Mouse (Mus musculus): ENCODE measurements around the gene Vmp1. TPM values are rescaled to one million over a fixed set of nuclear protein-coding genes. Genes with fewer than 3 reads are reported as not detected.

Gene Vmp1
- polyA plus RNA-seq, 1 experiment from 2014 or later = 93.0 TPM

DNA sequence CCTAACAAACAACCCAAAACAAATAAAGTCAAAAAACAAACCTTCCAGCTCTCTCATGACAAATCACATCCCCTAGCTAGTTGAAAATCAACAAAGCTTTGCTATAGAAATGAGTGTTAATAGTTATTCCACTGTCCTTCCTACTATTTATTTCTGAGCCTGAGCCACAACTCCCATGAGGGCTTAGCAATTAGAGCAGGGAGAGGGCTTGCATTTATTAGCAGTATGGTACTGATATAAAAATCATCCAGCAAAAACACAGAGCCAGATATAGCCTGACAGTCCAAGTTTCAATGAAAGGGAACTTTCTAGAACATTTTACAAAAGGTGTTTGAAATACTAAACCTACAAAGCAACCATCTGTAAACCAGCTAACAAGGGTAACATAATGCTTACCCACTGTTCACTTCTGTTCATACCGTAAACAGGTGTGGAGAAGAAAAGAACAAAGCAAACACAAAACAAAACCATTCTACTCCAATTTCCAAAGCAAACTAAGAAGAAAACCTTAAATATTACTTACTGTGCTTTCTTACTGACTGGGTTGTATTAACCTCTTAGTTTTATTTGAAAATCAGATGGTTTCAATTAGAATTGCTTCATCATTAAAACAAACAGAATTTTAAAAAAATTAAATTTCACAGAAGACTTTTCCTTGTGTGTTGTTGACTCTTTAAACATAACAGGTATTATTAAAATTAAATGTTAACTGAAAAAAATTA lies 61.3 kb downstream of the Vmp1 start:
- H3K9me3 ChIP-seq = no peaks in the 10 kb centered on the region
- H3K4me1 ChIP-seq = no peaks in the 10 kb centered on the region
- no peaks in the 10 kb centered on the region for H3K27me3 ChIP-seq (ENCODE audit: poor library complexity, severe bottlenecking)
- WGBS = 96% methylated on average over 1 of the region's 1 CpGs
- no peak overlapping the region for H3K4me3 ChIP-seq
- H3K27ac ChIP-seq = no peak overlapping the region
- no peak for DNase-seq (ENCODE audit: extremely low spot score, low spot score)
- no peaks in the 10 kb centered on the region for H3K36me3 ChIP-seq (replicated peaks)

GRCm38 (mm10) chr11:86621139-86621538 lies 62.5 kb downstream of the Vmp1 start:
- Histone ChIP-seq H3K4me3 (no peak overlapping the region), H3K27ac (no peak overlapping the region), H3K4me1 (no peaks in the 10 kb centered on the region), H3K36me3 (replicated peaks) (peaks cover 2% of the 10 kb centered on the region; the same call in 1 of the 2 replicates), H3K9me3 (no peaks in the 10 kb centered on the region), H3K27me3 (ENCODE audit: poor library complexity, severe bottlenecking) (no peaks in the 10 kb centered on the region)
- 96% methylated on average over 13 of the region's 13 CpGs for WGBS
- DNase-seq (ENCODE audit: extremely low spot score, low spot score) = no peak

GRCm38 (mm10) chr11:86618548-86619335 lies 64.9 kb downstream of the Vmp1 start:
- Histone ChIP-seq H3K27ac (no peak overlapping the region), H3K4me1 (no peaks in the 10 kb centered on the region)
- 88% methylated on average over 2 of the region's 2 CpGs for WGBS

DNA sequence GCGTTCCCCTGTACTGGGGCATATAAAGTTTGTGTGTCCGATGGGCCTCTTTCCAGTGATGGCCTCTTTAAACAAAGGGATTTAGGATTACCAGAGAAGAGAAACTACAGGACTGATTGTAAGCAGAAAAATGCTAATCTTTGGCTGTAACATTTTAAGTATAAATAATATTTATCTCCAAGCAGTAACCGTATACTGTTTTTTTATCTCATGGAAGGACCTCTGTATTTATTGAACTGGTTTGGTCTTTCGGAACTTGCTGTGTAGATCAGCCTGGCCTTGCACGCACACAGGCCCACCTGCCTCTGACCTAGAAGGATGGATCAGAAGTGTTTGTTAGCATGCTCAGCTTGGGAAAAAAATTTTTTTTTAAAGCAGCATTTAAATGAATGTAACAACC lies 69.0 kb downstream of the Vmp1 start:
- H3K36me3 ChIP-seq (replicated peaks) = peaks cover 12% of the 10 kb centered on the region
- no peak overlapping the region for H3K4me3 ChIP-seq
- DNase-seq (ENCODE audit: extremely low spot score, low spot score) = no peak
- WGBS = 89% methylated on average over 5 of the region's 5 CpGs
- H3K4me1 ChIP-seq = no peaks in the 10 kb centered on the region
- H3K9me3 ChIP-seq = no peaks in the 10 kb centered on the region
- no peaks in the 10 kb centered on the region for H3K27me3 ChIP-seq (ENCODE audit: poor library complexity, severe bottlenecking)
- no peak overlapping the region for H3K27ac ChIP-seq

More at GRCm38 (mm10) chr11:86618548-86619335, 64.9 kb downstream of the Vmp1 start:
- Histone ChIP-seq H3K9me3 (no peaks in the 10 kb centered on the region), H3K4me3 (no peak overlapping the region), H3K27me3 (ENCODE audit: poor library complexity, severe bottlenecking) (no peaks in the 10 kb centered on the region), H3K36me3 (replicated peaks) (peaks cover 8% of the 10 kb centered on the region)
- DNase-seq (ENCODE audit: extremely low spot score, low spot score) = no peak

DNA sequence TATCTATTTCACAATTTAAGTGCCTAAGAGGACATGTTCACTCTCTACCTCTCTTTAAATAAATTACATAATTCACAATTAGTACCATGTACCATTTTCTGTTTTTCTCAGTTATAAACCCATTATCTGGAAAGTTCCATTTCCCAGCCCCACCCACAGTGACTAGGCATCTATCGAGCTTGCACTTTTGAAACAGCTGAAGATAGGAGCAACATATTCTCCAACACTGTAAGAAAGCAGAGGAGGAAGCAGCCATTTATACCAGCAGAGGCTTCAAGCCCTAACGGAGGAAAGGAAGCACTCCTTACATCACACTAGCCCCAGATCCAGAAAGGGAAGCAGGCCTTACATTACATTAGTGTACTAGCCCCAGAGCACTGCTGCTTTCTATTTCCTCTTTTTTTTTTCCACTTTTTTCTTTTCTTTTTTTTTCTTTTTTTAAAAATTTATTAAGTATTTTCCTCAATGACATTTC lies 69.5 kb downstream of the Vmp1 start:
- H3K36me3 ChIP-seq (replicated peaks) = peaks cover 12% of the 10 kb centered on the region
- WGBS = 69% methylated on average over 2 of the region's 2 CpGs
- H3K4me3 ChIP-seq = no peak overlapping the region
- H3K27me3 ChIP-seq (ENCODE audit: poor library complexity, severe bottlenecking) = no peaks in the 10 kb centered on the region
- no peak for DNase-seq (ENCODE audit: extremely low spot score, low spot score)
- H3K27ac ChIP-seq = no peak overlapping the region
- H3K9me3 ChIP-seq = no peaks in the 10 kb centered on the region
- H3K4me1 ChIP-seq = no peaks in the 10 kb centered on the region

GRCm38 (mm10) chr11:86611991-86612390 lies 71.6 kb downstream of the Vmp1 start:
- DNase-seq (ENCODE audit: extremely low spot score, low spot score) = no peak
- Histone ChIP-seq H3K27ac (no peak overlapping the region), H3K4me3 (no peak overlapping the region), H3K4me1 (no peaks in the 10 kb centered on the region), H3K9me3 (no peaks in the 10 kb centered on the region), H3K27me3 (ENCODE audit: poor library complexity, severe bottlenecking) (no peaks in the 10 kb centered on the region), H3K36me3 (replicated peaks) (peaks cover 16% of the 10 kb centered on the region)
- WGBS = 91% methylated on average over 1 of the region's 1 CpGs

GRCm38 (mm10) chr11:86610239-86610638 lies 73.4 kb downstream of the Vmp1 start:
- Histone ChIP-seq H3K4me3 (no peak overlapping the region), H3K9me3 (no peaks in the 10 kb centered on the region), H3K27me3 (ENCODE audit: poor library complexity, severe bottlenecking) (no peaks in the 10 kb centered on the region), H3K27ac (no peak overlapping the region), H3K36me3 (replicated peaks) (peaks cover 20% of the 10 kb centered on the region), H3K4me1 (no peaks in the 10 kb centered on the region)
- WGBS = 90% methylated on average over 3 of the region's 3 CpGs
- DNase-seq (ENCODE audit: extremely low spot score, low spot score) = no peak

DNA sequence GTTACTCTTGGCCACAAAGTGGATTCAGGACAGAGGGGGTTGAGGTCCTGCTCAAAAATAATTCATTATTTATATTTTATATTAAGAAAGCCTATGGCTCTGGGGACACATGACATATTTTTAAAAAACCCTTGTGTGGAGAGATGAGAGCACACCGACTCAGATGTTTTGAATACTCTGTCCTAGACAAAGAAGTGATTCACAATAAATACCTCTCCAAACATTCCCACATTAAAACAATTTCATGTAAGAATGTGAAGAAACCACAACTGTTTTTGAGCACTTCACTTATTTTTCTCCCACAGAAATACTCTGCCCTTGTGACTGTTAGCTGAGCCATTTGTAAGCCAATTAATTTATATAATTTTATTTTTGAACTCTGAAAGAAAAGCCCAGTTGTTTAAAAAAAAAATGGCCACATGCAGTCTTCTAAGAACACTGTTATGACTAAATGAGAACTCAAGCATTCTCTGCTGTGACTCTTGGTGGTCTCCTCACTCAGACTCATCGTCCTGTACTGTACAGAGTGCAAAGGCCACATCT lies 75.8 kb downstream of the Vmp1 start:
- peaks cover 25% of the 10 kb centered on the region for H3K36me3 ChIP-seq (replicated peaks)
- no peak overlapping the region for H3K27ac ChIP-seq
- no peaks in the 10 kb centered on the region for H3K4me1 ChIP-seq
- H3K27me3 ChIP-seq (ENCODE audit: poor library complexity, severe bottlenecking) = no peaks in the 10 kb centered on the region
- no peak overlapping the region for H3K4me3 ChIP-seq
- no peaks in the 10 kb centered on the region for H3K9me3 ChIP-seq
- DNase-seq (ENCODE audit: extremely low spot score, low spot score) = no peak
- WGBS = 86% methylated on average over 2 of the region's 2 CpGs

DNA sequence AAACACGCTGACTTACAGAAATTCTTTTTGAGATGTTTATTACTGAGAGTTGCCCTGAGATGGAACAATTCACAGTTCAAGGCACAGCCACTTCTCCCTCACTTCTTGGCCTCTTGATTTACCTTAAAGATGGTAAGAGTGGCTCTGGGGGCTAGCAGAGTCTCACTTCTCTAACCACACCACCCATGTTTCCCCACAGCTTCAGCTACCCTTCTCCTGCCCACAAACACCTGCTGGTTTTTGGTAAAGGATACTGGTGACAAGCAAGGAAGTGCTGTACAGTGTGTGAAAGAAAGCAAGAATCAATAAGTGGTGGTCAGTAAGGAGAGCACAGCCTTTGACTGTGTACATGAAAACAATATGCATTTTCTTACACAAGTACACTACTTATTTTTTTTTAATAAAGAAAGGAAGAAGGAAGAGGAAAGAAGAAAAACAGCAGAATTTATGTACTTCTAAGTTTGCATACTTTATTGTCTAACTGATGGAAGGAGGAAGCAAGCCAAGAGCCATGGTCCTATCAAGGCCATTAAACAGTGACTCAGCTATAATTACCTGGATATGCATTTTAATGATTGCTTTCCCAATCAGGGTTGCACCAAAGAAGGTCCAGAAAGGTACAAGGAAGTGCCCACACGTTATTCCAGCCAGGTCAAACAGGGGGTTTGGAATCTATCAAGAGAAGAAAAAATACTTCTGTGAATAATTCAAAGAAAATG lies 76.9 kb downstream of the Vmp1 start:
- Histone ChIP-seq H3K9me3 (no peaks in the 10 kb centered on the region), H3K27me3 (ENCODE audit: poor library complexity, severe bottlenecking) (no peaks in the 10 kb centered on the region), H3K4me1 (no peaks in the 10 kb centered on the region), H3K4me3 (no peak overlapping the region), H3K27ac (no peak overlapping the region), H3K36me3 (replicated peaks) (peaks cover 28% of the 10 kb centered on the region)
- 89% methylated on average over 2 of the region's 2 CpGs for WGBS
- no peak for DNase-seq (ENCODE audit: extremely low spot score, low spot score)

DNA sequence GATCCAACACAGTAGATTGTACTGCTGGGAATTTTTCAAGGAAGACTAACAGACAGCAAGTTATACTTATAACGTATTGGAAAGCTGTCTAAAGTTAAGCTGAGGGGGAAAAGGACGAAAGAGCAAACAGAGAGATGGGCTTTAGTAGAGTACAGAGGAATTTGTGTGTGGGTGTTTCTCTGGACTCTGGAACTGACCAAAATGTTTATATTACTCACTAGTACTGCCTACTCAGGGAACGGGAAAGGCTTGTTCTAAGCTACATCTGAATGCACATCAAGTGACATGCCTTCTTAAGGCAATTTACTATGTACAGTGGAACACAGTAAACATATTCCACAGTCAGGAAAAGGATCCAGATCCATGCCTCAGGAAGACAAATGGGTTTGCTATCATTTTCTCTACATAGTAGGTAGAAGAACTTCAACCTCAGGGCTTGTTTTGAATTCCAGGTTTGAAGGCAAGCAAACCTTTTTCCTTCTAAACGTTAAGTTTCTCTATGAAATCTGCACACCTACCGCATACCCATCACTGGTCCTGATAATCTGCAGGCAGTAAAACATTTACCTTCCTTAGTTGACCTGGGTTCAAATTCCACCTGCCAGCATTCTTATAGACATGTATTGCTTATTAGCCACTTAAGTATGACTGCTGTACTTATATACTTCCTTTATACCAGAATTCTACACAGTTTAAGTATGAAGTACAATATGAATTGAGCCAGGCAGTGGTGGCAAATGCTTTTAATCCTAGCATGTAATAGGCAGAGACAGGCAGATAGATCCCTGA lies 78.7 kb downstream of the Vmp1 start:
- Histone ChIP-seq H3K4me1 (no peaks in the 10 kb centered on the region), H3K27me3 (ENCODE audit: poor library complexity, severe bottlenecking) (no peaks in the 10 kb centered on the region), H3K9me3 (no peaks in the 10 kb centered on the region), H3K36me3 (replicated peaks) (peaks cover 27% of the 10 kb centered on the region), H3K4me3 (no peak overlapping the region), H3K27ac (no peak overlapping the region)
- 92% methylated on average over 5 of the region's 5 CpGs for WGBS
- DNase-seq (ENCODE audit: extremely low spot score, low spot score) = no peak

- Histone ChIP-seq H3K4me1 (no peaks in the 10 kb centered on the region), H3K27ac (no peak overlapping the region), H3K4me3 (no peak overlapping the region), H3K36me3 (replicated peaks) (peaks cover 31% of the 10 kb centered on the region), H3K9me3 (no peaks in the 10 kb centered on the region), H3K27me3 (ENCODE audit: poor library complexity, severe bottlenecking) (no peaks in the 10 kb centered on the region)
- no peak for DNase-seq (ENCODE audit: extremely low spot score, low spot score)
- 92% methylated on average over 3 of the region's 3 CpGs for WGBS
Observed at GRCm38 (mm10) chr11:86604289-86604688, 79.3 kb downstream of the Vmp1 start.

- Histone ChIP-seq H3K9me3 (no peaks in the 10 kb centered on the region), H3K36me3 (replicated peaks) (peaks cover 31% of the 10 kb centered on the region), H3K27me3 (ENCODE audit: poor library complexity, severe bottlenecking) (no peaks in the 10 kb centered on the region), H3K4me3 (no peak overlapping the region), H3K27ac (no peak overlapping the region), H3K4me1 (no peaks in the 10 kb centered on the region)
- no peak for DNase-seq (ENCODE audit: extremely low spot score, low spot score)
- 88% methylated on average over 1 of the region's 1 CpGs for WGBS
Observed at GRCm38 (mm10) chr11:86603719-86604118, 79.9 kb downstream of the Vmp1 start.
